Mouse (Mus musculus) 416B (cell line): ENCODE results near the gene Olfr1193.
"Not testable (repeated sequence)": the region's sequence is repeated elsewhere in the genome, so short reads cannot be mapped to it uniquely, and the experiment has no call there.

Experiments used
- DNase-seq: peaks from one replicate; pipeline ENCODE4 v3.0.0; 2011; ENCODE audit warnings: low read depth

Gene Olfr1193

DNA sequence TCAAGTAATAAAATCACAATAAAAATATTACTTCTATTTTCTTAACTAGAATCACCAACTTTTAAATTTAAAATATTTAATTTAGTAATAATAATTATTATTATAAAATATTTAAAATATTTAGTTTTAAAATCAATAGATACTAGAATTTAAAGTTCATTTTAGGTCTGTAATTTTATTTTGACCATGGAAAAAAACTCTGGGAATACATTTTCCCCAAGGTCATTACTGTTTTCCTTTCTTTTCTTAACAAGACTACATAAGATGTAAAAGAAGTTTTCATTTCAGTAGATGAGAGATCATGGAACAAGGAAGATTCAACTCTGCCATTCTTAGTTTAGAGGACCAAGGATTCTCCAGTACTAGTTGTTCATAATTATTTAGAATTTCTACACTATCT is at the start of gene Olfr1193:
TSS of gene Olfr1193 (plus strand) at position 301 of the 400 bp plus-strand sequence.
- DNase-seq = not testable (repeated sequence)

DNA sequence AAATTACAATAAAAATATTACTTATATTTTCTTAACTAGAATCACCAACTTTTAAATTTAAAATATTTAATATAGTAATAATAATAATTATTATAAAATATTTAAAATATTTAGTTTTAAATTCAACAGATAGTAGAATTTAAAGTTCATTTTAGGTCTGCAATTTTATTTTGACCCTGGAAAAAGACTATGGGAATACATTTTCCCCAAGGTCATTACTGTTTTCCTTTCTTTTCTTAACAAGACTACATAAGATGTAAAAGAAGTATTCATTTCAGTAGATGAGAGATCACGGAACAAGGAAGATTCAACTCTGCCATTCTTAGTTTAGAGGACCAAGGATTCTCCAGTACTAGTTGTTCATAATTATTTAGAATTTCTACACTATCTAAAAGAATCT is 35.2 kb upstream of the Olfr1193 start, which contains the start of gene Olfr1191-ps1:
TSS of gene Olfr1191-ps1 (plus strand) at position 301 of the 400 bp plus-strand sequence.
- DNase-seq = not testable (repeated sequence)

DNA sequence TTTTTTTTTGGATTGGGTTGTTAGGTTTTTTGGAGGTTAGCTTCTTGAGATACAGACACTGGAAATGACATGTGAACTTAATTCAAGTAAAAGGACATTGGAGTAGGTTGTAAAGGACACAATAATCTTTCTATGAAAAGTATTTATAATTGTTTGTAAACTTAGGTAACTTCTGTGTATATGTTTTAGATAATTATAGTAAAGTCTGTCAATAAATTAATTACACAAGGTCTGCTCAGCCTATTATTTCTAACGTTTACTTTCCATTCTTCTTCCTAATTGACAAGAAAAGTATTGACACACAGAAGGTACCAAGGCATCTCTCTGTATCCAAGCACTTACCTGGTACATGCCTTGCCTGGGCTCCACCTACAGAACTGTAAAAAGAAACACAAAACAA is 27.2 kb upstream of the Olfr1193 start, which contains the start of gene Olfr1192-ps1:
TSS of gene Olfr1192-ps1 (plus strand) at position 301 of the 400 bp plus-strand sequence.
- DNase-seq = no peak

DNA sequence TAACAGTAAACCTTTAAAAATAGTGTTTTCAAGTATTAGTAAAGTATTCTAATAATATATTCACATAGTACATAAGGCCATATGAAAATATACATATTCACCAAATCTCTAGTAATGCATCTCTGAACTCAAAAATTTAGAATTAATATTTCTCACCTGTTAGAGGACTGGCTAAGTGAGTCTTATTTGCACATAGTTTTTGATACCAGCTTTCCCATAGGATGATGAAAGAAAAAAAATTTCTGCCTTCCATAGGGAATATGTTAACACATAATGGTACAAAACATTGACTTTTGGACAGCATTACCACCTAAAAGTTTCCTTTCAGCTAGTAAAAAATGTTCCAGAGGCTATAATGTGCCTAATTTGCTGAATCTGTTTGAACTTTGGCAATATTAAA is 13.7 kb downstream of the Olfr1193 start, which contains the start of gene Olfr1195:
TSS of gene Olfr1195 (minus strand) at position 101 of the 400 bp plus-strand sequence.
- no peak for DNase-seq

DNA sequence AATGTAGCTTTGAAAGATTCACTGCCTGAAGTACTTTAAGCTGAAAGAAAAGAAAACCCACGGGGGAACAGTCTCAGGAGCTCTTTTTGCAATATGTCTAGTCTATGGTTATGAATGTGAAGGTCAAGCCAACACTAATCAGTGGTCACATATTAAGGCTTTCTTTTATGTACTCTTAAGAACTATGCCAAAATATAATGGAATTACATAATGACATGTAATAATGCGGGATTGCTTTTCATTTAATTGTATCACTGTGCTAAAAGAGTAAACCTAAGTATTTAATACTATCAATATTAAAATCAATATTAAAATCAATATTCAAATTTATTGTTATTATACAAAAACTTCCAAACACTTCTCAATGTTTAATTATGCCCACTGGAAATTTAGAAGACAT is 29.1 kb downstream of the Olfr1193 start, which contains the start of gene Olfr1196:
TSS of gene Olfr1196 (minus strand) at position 101 of the 400 bp plus-strand sequence.
- no peak for DNase-seq
